Mouse (Mus musculus) hindbrain, embryonic 11.5 days (tissue): ENCODE data around the gene Gas6. TPM values are rescaled to one million over a fixed set of nuclear protein-coding genes. Genes with fewer than 3 reads are reported as not detected.

Experiments used
- ATAC-seq: fragments of 200-750 bp; cut with Nextera tagmentation; 2 replicates; pipeline ENCODE4 v1.8.0; 2017; ENCODE audit warnings: mild to moderate bottlenecking, moderate TSS enrichment, moderate library complexity; ENCODE audit not compliant: low FRiP score
- DNase-seq: peaks from one replicate; pipeline ENCODE4 v3.0.0-alpha.2; 2015; ENCODE audit warnings: low spot score
- H3K27ac ChIP-seq: fragments of 300-500 bp; sonication (generic); 2 replicates; pipeline ENCODE4 v1.5.1; 2014; ENCODE audit warnings: mild to moderate bottlenecking, low read depth, low read length
- H3K27me3 ChIP-seq: fragments of 300-500 bp; sonication (generic); 2 replicates; pipeline ENCODE4 v1.6.1; 2014; ENCODE audit warnings: mild to moderate bottlenecking, low read length, moderate library complexity, mixed read lengths; ENCODE audit not compliant: control insufficient read depth, insufficient read depth
- H3K36me3 ChIP-seq: fragments of 300-500 bp; sonication (generic); 2 replicates; pipeline ENCODE4 v1.6.1; 2014; ENCODE audit warnings: mild to moderate bottlenecking, low read length, moderate library complexity, mixed read lengths; ENCODE audit not compliant: control insufficient read depth, insufficient read depth
- H3K4me1 ChIP-seq: fragments of 300-500 bp; sonication (generic); replicated peaks from 2 replicates; pipeline ENCODE4 v1.6.1; 2014; ENCODE audit warnings: low read length, mixed read lengths; ENCODE audit not compliant: control insufficient read depth, insufficient read depth
- H3K4me2 ChIP-seq: fragments of 300-500 bp; sonication (generic); replicated peaks from 2 replicates; pipeline ENCODE4 v1.6.1; 2014; ENCODE audit warnings: mild to moderate bottlenecking, low read depth, low read length
- H3K4me3 ChIP-seq: fragments of 300-500 bp; sonication (generic); 2 replicates; pipeline ENCODE4 v1.5.1; 2014; ENCODE audit warnings: low read depth, low read length
- H3K9ac ChIP-seq: fragments of 300-500 bp; sonication (generic); 2 replicates; pipeline ENCODE4 v1.6.1; 2014; ENCODE audit warnings: low read depth, low read length
- H3K9me3 ChIP-seq: fragments of 300-500 bp; sonication (generic); 2 replicates; pipeline ENCODE4 v1.6.1; 2016; ENCODE audit warnings: low read length; ENCODE audit not compliant: control insufficient read depth
- WGBS: fragments of 180-500 bp; shearing (Covaris S2); extraction: QIAGEN DNeasy Blood & Tissue Kit; methylation state at CpG from one replicate; pipeline ENCODE4 v1.1.7; 2014; 5-methylcytosine and 5-hydroxymethylcytosine counted together
- polyA plus RNA-seq: library from polyadenylated mRNA; unstranded; fragments of >200 nt; fragmentation: Nextera tagmentation; extraction: Ambion mirVana; gene quantifications from 2 replicates; pipeline ENCODE4 v1.2.1, GENCODE M21; 2014

Gene Gas6
- polyA plus RNA-seq, 1 experiment from 2014 or later, result 5.9 TPM

- no peak overlapping the region for H3K4me2 ChIP-seq
- DNase-seq, result no peak
- no peak for ATAC-seq
- H3K36me3 ChIP-seq, result no peaks in the 10 kb centered on the region
- WGBS, result 19% methylated on average over 8 of the region's 8 CpGs
- H3K9me3 ChIP-seq, result no peaks in the 10 kb centered on the region
- no peak overlapping the region for H3K27ac ChIP-seq
- H3K9ac ChIP-seq, result no peak overlapping the region
- H3K4me1 ChIP-seq, result no peaks in the 10 kb centered on the region
- no peak overlapping the region for H3K4me3 ChIP-seq
- peaks cover 13% of the 10 kb centered on the region for H3K27me3 ChIP-seq
These were observed 58.2 kb downstream of the Gas6 start for GRCm38 (mm10) chr8:13436052-13436451.

- no peak within 1 kb of the TSS for H3K27ac ChIP-seq
- 19% methylated on average over 10 of the region's 10 CpGs for WGBS
- H3K4me3 ChIP-seq, result no peak within 1 kb of the TSS
- H3K36me3 ChIP-seq, result no peaks in the 10 kb centered on the region
- H3K9ac ChIP-seq, result no peak within 1 kb of the TSS
- H3K4me2 ChIP-seq, result no peak within 1 kb of the TSS
- H3K4me1 ChIP-seq, result no peaks in the 10 kb centered on the region
- no peak for DNase-seq
- H3K27me3 ChIP-seq, result peaks cover 13% of the 10 kb centered on the region
- ATAC-seq, result no peak
- H3K9me3 ChIP-seq, result no peaks in the 10 kb centered on the region
These were observed 59.4 kb downstream of the Gas6 start, which contains the start of gene Tmem255b for GRCm38 (mm10) chr8:13434889-13435288. TSS of gene Tmem255b (plus strand) at chr8:13435189.

GRCm38 (mm10) chr8:13433130-13433529 lies 61.2 kb downstream of the Gas6 start:
- 87% methylated on average over 4 of the region's 5 CpGs for WGBS
- Histone ChIP-seq H3K4me2 (no peak overlapping the region), H3K9ac (no peak overlapping the region), H3K4me1 (no peaks in the 10 kb centered on the region), H3K27me3 (peaks cover 13% of the 10 kb centered on the region), H3K4me3 (no peak overlapping the region), H3K36me3 (no peaks in the 10 kb centered on the region), H3K27ac (no peak overlapping the region), H3K9me3 (no peaks in the 10 kb centered on the region)
- ATAC-seq, result no peak
- no peak for DNase-seq

GRCm38 (mm10) chr8:13430866-13431265 lies 63.4 kb downstream of the Gas6 start:
- ATAC-seq (no peak), DNase-seq (no peak)
- H3K9me3 ChIP-seq, result no peaks in the 10 kb centered on the region
- no peaks in the 10 kb centered on the region for H3K36me3 ChIP-seq
- H3K4me3 ChIP-seq, result no peak overlapping the region
- H3K4me1 ChIP-seq, result no peaks in the 10 kb centered on the region
- H3K4me2 ChIP-seq, result no peak overlapping the region
- H3K27me3 ChIP-seq, result peaks cover 10% of the 10 kb centered on the region
- no peak overlapping the region for H3K9ac ChIP-seq
- no peak overlapping the region for H3K27ac ChIP-seq

- DNase-seq, result no peak
- no peak for ATAC-seq
- WGBS, result 92% methylated on average over 7 of the region's 7 CpGs
These were observed 63.9 kb downstream of the Gas6 start for GRCm38 (mm10) chr8:13430412-13430811.

GRCm38 (mm10) chr8:13428156-13428555 lies 66.1 kb downstream of the Gas6 start:
- Histone ChIP-seq H3K4me3 (no peak overlapping the region), H3K27me3 (no peaks in the 10 kb centered on the region), H3K4me1 (no peaks in the 10 kb centered on the region), H3K4me2 (no peak overlapping the region), H3K9me3 (no peaks in the 10 kb centered on the region), H3K9ac (no peak overlapping the region), H3K27ac (no peak overlapping the region), H3K36me3 (no peaks in the 10 kb centered on the region)
- WGBS, result 91% methylated on average over 9 of the region's 9 CpGs
- ATAC-seq, result no peak
- no peak for DNase-seq

More at GRCm38 (mm10) chr8:13430412-13430811, 63.9 kb downstream of the Gas6 start:
- Histone ChIP-seq H3K27ac (no peak overlapping the region), H3K4me3 (no peak overlapping the region), H3K4me2 (no peak overlapping the region), H3K27me3 (peaks cover 8% of the 10 kb centered on the region), H3K9ac (no peak overlapping the region), H3K9me3 (no peaks in the 10 kb centered on the region), H3K4me1 (no peaks in the 10 kb centered on the region), H3K36me3 (no peaks in the 10 kb centered on the region)

GRCm38 (mm10) chr8:13427351-13427750 lies 66.9 kb downstream of the Gas6 start:
- 81% methylated on average over 6 of the region's 6 CpGs for WGBS
- no peaks in the 10 kb centered on the region for H3K4me1 ChIP-seq
- H3K9ac ChIP-seq, result no peak overlapping the region
- ATAC-seq (no peak), DNase-seq (no peak)
- no peaks in the 10 kb centered on the region for H3K36me3 ChIP-seq
- H3K27ac ChIP-seq, result no peak overlapping the region
- no peaks in the 10 kb centered on the region for H3K9me3 ChIP-seq
- no peaks in the 10 kb centered on the region for H3K27me3 ChIP-seq
- no peak overlapping the region for H3K4me2 ChIP-seq
- no peak overlapping the region for H3K4me3 ChIP-seq

GRCm38 (mm10) chr8:13420970-13421369 lies 73.3 kb downstream of the Gas6 start:
- Histone ChIP-seq H3K9me3 (no peaks in the 10 kb centered on the region), H3K27ac (no peak overlapping the region), H3K4me2 (no peak overlapping the region), H3K9ac (no peak overlapping the region), H3K27me3 (no peaks in the 10 kb centered on the region), H3K36me3 (no peaks in the 10 kb centered on the region), H3K4me1 (no peaks in the 10 kb centered on the region), H3K4me3 (no peak overlapping the region)
- DNase-seq (no peak), ATAC-seq (no peak)
- 87% methylated on average over 6 of the region's 6 CpGs for WGBS

GRCm38 (mm10) chr8:13419111-13419639 lies 75.1 kb downstream of the Gas6 start:
- DNase-seq (no peak), ATAC-seq (no peak)
- H3K27me3 ChIP-seq, result no peaks in the 10 kb centered on the region
- no peak overlapping the region for H3K9ac ChIP-seq
- no peaks in the 10 kb centered on the region for H3K9me3 ChIP-seq
- no peaks in the 10 kb centered on the region for H3K4me1 ChIP-seq
- no peak overlapping the region for H3K27ac ChIP-seq
- H3K4me2 ChIP-seq, result no peak overlapping the region
- WGBS, result 83% methylated on average over 2 of the region's 2 CpGs
- H3K36me3 ChIP-seq, result no peaks in the 10 kb centered on the region
- H3K4me3 ChIP-seq, result no peak overlapping the region
